Mouse (Mus musculus) layer of hippocampus, adult 11-12 months (tissue): Measurements from ENCODE around the gene Noc4l.

Experiments used
- DNase-seq: peaks from one replicate; pipeline ENCODE4 v3.0.0; 2022; ENCODE audit warnings: low spot score

Noc4l gene

DNA sequence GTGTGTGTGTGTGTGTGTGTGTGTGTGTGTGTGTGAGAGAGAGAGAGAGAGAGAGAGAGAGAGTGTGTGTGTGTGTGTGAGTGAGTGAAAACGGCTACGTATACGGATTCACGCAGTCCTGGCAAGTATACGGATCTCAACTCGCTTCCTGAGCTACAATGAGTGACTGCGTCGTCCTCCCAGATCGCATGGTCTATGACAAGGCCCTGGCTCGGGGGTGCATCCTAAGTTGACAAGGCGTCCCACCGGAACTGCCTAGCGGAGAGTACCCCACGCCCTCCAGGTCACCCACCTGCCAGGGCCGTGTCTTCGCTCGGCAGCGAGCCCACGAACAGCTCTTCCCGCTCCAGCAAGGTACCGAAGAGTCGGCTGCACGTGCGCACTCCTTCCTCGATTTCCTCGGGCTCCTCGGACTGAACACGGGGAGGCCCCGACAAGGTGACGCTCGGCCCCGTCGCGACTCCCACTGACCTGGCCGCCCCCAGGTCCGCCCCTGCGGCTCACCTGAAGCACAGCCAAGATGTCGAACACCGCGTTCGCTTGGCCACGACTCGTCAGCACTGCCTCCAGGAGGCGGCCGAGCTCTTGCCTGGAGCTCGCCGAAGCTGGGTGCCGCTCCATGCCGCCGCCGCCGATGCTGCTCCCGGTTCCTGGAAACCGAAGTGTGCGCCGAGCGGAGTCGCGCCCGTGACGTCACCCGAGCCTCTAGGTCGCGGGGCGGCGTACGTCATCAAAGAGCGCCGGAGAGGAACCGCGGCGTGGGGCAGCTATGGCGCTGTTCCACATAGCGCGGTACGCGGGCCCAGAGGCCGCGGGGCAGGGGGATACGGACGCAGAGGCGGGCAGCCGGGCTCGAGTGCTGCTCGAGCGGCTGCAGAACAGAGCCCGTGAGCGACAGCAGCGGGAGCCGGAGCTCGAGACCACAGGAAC is at the start of gene Noc4l, which contains the start of gene Ddx51:
TSS of gene Noc4l (minus strand) at position 699 of the 930 bp plus-strand sequence.
TSS of gene Ddx51 (plus strand) at position 733 of the 930 bp plus-strand sequence.
- peak; percentile 96 for DNase-seq

DNA sequence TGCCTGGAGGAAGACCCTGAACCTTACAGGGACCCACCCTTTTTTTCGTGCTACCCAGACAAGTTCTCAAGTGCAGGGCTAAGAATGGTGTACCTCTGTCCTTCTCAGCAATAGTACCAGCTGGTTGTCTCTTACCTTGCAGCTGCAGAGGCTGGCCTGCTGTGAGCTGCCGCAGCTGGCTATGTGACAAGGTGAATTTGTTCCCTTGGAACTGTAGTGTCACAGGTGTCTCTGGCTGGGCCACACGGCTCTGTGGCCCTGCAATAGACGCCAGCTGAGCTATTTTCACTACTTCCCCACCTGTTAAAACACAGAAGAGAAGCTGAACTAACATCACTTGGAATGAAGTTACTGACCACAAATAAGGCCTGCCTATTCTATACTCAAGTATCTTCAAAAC is 45.4 kb upstream of the Noc4l start:
- no peak for DNase-seq

DNA sequence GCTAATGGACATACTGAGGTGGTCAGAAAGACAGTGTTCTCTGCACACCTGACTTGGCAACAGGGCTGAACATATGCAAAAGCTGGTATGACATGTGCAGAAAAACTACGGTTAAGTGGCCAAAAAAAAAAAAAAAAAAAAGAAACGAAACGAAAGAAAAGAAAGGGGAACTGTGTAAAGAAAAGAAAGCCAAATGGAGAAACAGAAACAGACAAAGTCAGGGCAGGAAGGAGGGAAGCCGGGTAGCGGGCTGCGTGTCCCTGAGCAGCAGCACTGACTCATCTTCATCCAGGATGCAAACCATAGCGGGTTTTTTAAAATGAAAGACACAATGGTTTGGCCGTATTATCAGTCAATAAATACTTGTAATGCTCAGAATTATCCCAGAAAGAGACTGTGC is 28.8 kb upstream of the Noc4l start:
- DNase-seq = no peak

DNA sequence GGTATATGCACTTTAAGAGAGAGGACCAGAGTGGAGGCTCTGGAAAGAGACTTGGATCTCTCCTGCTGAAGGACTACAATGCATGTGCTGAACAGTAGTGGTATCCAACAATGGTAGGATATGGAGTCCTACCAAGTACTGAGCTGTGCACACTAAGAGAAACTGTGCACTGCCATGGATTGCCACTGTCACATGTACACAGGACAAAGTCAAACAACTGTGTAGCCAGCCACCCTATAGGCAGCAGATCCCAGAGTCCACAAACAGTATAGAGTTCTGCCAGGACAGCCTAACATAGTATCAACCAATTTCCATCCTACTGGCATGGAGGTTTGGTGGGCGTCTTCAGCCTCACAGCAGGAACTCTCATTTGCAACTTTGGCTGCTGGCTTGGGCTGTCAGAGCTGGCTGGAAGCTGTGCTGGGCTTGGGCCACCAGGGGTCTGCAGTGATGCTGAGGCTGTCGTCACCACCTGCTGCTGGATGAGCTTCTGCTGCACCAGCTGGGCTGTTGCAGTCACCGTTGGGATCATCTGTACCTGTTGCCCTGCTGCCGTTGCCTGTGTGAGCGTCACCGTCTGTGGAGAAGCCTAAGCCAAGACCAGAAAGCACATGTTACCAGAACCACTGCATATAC is 12.4 kb upstream of the Noc4l start:
- DNase-seq = no peak

DNA sequence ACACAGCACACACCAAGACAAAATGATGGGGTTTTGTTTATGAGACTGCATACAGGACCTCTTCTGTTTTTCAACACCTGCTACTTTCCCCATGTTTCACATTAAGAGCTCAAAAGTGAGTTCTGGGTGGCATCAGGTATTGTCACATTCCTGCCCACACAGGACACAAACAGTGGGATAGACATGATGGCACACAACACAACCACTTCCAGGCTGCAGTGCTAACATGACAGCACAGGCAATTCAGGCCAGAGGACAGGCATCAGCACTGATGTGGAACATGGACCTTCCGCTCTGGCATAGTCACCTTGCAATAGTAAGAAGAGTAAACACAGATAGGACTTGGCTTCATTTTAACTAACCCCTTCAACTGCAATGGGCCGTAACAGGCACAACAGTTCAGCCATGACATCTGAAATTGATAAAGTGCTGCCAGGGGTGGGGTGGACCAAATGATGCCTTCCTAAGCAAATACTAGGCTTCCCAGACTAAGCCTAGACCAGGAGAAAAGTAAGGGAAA is 11.6 kb upstream of the Noc4l start:
- no peak for DNase-seq

DNA sequence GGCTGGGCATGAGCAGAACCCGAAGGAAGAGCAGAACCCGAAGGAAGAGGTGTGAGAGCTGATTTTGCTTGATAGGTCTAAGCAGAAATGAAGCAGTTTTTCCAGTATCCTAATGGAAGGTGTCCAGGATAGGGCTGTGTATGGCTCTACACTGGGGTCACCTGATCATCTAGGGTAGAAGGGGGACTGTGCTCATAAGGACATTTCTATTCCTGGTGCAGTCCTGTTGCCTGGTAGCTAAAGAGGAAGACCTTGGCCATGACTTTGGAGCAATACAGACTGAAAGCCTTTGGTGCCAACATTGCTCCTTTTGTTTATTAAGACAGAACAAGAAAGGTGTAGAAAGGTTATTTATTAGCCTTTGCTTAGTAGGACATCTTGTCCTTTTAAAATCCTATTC is 10.8 kb upstream of the Noc4l start:
- DNase-seq = no peak

DNA sequence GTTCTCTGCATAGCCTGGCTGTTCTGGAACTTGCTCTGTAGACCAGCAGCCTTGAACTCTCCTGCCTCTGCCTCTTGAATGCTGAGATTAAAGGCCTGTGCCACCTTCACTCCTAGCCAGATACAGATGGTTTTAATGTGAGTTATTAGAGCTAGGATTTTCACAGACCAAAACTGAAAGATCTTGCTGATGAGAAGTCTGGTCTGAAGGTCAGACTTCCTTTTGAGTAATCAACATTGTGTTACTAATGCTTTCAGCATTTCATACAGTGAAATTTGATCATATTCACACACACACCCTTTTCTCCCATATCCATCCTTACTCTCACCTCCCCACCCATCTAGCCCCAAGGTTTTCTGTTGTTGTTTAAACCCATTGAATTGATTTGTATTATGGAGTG is 6.5 kb upstream of the Noc4l start:
- DNase-seq = no peak

DNA sequence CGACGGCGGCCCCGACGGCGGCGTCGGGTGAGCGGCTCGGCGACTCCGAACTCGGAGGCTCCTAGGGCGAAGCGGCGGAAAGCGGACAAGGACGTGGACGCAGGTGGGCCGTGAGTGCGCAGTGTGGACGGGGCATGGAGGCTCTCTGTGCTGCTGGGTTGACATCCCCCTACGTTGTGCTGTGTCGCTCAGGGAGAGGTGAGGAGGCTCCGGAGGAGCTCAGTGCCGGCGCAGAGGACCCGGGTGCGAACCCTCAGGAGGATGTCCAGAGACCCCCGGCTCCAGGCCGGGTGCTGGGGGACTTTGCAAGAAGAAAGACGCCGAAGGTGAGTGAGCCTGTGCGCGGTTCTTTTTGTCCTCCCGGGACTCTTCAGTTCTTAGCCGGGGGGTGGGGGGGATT is 469 bp upstream of the Noc4l start:
- no peak for DNase-seq

DNA sequence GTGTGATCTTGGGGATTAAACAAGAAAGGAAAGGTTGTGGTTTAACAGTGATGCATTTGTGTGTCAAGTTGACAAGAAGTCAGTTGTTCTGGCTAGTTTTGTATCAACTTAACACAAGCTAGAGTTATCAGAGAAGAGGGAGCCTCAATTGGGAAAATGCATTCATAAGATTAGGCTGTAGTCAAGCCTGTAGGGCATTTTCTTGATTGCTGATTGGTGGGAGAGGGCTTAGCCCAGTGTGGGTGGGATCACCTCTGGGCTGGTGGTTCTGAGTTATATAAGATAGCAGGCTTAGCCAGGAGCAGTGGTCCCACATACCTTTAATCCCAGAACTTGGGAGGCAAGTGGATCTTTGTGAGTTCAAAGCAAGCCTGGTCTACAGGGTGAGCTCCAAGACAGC is 6.8 kb downstream of the Noc4l start:
- no peak for DNase-seq

DNA sequence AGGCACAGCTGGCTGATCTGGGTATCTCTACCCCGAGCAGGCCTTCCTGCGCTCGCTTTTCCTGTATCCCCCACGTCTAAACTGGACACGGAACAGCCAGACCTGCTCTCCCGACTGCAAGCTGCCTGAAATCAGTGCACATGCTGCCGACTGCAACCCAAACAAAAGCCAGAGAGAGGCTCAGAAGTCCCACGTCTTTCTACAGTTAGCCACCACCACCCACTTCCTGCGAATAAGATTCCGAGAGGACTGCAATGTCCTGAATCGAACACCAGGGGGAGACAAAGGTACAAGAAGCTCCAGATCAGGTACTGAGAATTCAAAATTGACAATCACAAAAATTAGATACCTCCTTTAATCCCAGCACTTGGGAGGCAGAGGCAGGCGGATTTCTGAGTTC is 13.8 kb downstream of the Noc4l start:
- peak; percentile 80 for DNase-seq

DNA sequence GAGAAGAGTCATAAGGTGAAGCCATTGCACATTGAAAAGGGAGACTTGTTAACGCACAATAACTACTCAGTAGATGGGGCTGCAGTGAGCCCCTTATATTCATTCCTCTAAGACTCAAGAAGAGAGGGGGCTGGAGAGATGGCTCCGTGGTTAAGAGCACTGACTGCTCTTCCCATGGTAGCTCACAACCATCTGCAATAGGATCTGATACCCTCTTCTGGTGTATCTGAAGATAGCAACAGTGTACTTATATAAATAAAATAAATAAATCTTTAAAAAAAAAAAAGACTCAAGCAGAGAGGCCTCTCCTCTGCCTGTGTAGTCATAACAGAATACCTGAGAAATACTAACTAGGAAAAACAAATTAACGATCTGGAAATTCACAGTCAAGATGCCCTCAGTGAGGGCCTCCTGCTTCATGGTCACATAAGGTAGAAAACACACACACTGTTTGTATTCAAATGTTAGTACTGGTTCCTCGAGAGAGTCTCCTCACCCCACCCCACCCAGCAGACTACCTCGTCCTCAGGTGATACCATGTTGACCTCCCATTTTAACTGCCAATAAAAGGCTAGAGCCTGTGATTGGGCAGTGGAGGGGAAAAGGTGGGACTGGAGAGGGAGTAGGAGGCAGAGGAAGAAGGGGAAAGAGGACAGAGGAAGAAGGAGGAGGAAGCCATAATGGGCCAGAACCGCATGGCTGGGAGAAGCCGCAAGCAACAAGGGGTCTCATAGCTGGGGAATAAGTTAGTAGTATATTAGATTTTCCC is 14.7 kb downstream of the Noc4l start:
- DNase-seq = no peak

DNA sequence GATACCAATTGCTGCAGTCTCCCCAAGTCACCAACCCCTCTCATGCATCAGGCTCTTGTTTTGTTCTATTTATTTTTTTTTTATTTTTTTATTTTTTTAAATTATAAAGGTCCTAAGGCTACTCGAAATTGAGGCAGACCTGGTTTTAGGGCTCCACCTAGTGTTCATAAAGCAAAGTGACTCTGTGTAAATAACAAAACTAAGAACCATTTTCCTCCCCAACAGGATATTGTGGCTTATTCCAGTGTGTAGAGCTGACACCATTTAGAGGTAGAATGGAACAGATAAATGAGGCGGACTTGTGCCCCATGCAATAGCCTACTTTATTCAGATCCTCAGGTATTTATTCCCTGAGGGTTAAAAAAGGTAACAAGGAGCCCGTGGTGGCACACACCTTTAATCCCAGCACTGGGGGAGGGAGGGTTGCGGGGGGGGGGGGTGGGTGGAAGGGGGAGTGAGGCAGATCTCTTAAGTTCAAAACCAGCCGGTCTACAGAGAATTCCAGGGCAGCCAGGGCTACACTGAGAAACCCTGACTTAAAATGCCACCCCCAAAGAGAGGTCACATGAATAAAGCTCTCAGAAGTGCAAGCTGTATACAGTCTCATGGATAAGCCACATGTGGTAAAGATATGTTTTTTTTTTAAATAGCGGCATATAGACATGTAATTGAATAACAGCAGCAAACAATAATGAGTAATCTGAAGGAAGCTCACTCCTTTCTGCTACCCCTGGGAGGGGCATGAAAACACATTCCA is 17.1 kb downstream of the Noc4l start:
- DNase-seq = no peak

DNA sequence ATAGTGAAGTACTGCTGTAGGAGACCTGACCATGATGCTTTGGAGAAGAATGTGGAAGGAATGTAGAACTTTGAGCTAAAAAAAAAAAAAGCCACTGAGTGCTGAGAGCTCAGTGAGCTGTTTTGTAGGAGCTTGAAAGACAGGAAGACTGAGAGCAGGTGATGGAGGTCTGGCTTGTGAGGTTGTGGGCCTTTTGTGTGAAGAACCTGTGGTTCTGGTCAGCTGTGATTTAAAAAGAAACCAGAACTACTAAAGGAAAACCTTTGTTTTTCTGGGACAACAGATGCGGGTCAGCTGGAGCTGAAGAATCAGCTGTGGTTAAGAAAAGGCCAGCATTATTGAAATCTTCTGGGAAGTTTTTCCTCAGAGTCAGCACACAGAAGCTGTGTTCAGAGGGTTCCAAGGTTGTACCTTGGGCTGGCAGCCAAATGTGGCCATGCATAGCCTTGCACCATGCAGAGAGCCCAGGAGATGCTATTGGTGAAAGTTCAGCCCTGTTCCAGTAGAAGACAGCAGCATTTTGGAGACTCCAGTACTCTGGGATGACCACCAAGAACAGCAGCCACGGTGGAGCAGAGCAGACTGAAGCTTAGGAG is 23.6 kb downstream of the Noc4l start:
- no peak for DNase-seq

DNA sequence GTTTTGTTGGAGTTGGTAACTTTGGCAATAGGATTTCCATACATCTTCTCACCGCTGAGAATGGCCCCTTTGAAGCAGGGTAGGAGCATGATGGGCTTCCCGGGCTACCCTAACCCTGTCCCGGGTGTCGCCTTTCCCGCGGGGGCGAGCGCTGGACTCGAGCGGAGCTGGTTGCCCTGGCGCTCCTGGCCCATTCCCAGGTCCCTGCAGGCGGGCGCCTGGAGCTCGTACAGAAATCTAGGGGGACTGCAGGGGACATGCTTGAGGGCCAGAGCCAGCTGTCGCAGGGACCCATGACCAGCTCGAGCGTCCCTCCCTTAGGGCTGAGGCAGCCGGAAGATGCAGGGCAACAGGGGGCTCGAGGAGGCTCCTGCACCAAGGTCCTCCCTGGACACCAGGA is 25.1 kb downstream of the Noc4l start:
- no peak for DNase-seq

DNA sequence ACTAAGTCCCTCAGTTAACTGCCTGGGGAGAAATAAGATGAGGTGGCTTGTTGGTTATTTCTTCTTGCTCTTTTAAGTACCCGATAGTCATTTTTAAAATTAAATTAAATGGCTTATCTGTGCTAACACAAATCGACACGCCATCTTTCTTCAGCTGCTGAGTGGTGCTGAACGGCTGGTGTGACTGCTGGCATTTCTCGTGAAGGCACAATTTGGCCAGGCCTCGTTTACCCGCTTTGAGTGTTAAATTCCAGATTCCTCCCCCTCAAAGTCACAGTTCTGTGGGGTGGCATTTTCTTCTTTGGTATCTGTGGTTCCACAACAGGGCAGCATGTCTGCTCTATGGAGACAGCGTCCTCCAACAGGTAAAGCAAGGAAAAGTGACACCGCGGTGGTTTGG is 25.9 kb downstream of the Noc4l start:
- DNase-seq = no peak

DNA sequence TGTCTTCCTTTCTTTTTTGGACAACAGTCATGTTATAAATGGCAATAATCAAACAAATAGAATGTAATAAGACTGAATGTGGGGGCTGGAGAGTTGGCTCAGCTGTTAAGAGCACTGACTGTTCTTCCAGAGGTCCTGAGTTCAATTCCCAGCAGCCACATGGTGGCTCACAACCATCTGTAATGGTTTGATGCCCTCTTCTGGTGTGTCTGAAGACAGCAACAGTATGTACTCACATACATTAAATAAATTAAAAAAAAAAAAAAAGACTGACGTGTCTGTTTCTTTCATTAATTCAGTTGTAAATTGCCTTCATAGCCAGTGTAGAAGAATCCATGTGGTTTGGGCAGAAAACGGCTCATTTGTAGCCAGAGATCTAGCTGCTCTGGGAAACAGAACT is 28.9 kb downstream of the Noc4l start:
- DNase-seq = no peak

DNA sequence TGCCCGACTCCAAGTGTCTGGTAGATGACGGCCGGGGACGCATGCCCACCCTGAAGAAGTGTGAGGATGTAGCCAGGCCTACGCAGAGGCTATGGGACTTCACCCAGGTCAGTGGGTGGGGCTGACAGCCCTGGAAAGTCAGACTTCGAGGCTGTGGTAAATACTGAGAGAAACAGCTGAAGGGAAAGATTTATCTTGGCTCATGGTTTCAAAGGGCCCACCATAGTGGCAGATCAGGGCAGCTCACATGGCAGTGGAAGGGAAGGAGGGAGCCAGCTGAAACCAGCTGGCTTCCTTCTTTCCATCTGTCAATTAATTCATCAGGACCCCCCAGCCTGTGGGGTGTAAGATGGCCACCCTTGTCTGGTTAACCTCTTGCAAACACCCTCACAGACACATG is 34.0 kb downstream of the Noc4l start:
- DNase-seq = no peak

DNA sequence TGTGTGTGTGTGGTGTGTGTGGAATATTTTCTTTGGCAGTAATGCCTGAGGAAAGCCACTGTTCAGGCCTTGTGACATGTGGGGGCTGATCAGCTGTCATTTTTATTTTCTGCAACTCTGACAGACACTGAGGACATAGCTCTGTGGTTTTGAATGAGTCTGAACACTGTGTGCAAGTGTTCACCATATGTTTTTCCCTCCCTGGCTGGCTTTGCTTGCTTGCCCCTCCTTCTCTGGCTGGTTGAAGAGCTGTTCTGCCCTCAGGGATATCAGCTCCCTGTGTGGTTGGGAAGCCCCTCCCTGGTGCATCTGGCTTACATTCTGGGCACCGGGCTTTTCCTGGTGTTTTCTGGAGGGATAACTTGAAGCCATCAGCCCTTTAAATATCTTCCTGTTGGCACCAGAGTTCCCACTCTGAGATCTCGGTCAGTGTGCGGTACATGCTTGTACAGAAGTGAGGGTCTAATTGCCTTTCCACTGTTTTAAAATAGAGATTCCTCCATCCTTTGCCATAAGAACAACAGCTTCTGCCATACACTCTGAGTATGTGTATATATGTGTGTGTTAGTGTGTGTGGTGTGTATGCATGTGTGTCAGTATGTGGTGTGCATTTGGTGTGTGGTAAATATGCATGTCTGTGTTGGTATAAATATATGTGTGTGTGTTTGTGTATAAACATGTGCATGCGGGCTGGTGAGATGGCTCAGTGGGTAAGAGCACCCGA is 41.6 kb downstream of the Noc4l start:
- peak; percentile 68 for DNase-seq

DNA sequence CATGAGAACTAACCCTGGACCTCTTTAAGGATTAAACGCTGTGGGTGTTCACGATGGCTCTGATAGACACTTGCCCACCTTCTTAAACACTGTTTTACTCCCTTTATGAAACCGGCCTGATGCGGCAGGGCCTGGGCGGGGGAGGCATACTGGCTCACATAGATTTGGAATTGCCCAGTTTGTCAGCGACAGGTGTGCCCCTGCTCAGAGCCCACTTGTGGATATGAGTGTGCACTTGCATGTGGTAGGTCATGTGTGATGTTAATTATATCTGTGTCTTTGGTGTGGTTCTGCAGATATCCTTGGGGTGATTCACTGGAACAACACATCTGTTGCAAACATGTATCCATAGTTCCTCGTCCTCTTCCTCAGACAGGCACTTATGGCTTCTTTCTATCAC is 42.7 kb downstream of the Noc4l start:
- no peak for DNase-seq

DNA sequence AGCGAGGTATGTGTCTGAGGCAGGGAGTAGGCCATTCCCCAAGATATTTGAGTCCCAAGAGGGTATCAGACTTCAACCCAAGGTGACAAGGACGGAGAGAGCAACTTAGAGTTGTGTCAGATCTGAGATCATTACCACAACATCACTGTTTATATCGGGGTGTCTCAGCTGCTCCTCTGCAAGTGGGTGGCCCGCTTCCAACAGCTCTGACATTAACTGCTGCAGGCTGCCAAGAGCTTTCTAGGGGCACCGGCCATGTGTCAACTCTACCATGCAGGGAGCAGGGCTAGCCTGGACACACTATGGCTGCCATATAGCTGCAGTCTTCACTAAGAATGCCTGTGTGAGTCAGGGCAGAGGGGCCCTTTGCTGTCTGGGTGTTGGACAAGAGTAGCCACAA is 43.3 kb downstream of the Noc4l start:
- DNase-seq = no peak

DNA sequence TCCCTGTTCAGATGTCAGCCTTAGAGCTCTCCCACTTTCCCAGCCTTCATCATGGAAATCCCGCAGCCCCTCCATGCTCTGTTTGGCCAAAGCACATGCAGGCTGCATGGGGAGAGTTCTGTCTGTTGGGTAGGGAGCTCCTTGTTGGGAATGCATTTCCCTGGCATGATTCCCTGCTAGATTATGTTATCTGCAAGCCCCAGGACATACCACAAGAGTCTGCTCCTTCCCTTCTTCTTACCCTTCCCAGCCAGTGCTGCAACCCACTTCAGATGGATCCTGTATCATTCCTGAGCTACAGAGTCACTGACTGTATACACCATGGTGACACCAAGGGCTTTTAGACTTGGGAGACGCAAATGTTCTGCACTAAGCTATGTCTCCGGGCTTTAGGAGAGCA is 43.8 kb downstream of the Noc4l start:
- DNase-seq = no peak
